Mouse (Mus musculus) testis, postnatal 14 days (tissue): ENCODE data around the gene 6030468B19Rik.
"Not testable (repeated sequence)": the region's sequence is repeated elsewhere in the genome, so short reads cannot be mapped to it uniquely, and the experiment has no call there.

Experiments used
- DNase-seq: peaks from one replicate; pipeline ENCODE4 v3.0.0; 2021; ENCODE audit warnings: low spot score

6030468B19Rik gene

DNA sequence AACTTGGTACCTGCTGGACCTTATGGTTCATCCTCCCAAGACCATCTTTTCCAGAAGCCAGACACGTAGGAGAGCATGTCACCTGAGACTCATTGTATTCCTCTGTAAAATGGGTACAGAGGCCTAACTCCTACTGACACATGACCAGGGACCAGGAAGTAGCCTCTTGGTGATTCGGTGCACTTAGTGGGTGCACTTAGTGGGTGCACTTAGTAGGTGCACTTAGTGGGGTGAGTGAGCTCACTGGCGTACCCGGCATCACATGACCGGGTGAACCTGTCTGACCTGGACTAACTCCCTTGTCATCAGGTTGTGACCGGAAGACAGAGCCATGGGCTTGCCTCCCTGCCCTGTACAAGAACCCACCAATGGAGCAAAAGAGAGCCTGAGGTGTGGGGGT lies 9.3 kb downstream of the 6030468B19Rik start:
- no peak for DNase-seq

DNA sequence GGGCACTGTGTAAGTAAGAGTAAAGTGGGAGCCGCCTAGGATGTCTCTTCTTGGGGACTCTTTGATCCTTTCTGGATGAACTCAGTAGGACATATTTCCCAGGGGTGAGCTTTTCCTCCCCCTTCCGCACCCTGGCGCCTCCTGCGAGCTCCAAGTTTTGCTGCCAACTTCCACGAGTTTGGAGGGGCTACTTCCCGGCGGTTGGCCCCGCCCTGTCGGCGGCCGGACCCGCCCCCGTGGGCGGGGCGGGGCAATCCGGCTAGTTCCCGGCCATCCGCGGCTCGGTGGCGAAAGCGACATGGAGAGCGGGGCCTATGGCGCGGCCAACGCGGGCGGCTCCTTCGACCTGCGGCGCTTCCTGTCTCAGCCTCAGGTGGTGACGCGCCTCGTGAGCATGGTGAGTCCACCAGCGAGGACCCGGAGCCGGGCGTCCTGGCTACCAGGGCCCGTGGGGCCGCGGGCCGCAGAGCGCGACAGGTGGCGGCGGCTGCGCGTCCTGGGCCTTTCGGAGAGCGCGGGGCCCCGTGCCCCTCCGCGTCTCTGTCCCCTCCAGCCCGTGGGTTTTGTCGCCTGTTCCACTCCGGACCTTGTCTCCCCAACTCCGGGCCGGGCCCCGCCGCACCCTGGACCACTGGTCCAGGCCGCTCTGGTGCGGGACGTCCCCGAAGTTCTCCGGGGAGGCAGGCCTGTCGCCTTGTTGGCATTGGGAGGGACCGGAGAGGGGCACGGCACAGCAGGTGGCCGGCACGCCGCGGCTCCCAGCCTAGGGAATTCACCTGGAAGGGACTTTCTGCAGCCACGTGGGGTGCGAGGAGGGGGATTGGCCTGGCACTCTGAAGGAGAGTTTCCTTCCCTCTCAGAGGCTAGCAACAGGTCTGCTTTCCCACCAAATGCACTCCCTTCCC lies 12.2 kb downstream of the 6030468B19Rik start, which contains the start of the genes Gm20708 and Syngr2:
Gene Gm20708 (plus strand): TSS at position 262 of the 905 bp plus-strand sequence.
Gene Syngr2 (plus strand): TSS at position 262 of the 905 bp plus-strand sequence.
- peak; percentile 62 for DNase-seq

DNA sequence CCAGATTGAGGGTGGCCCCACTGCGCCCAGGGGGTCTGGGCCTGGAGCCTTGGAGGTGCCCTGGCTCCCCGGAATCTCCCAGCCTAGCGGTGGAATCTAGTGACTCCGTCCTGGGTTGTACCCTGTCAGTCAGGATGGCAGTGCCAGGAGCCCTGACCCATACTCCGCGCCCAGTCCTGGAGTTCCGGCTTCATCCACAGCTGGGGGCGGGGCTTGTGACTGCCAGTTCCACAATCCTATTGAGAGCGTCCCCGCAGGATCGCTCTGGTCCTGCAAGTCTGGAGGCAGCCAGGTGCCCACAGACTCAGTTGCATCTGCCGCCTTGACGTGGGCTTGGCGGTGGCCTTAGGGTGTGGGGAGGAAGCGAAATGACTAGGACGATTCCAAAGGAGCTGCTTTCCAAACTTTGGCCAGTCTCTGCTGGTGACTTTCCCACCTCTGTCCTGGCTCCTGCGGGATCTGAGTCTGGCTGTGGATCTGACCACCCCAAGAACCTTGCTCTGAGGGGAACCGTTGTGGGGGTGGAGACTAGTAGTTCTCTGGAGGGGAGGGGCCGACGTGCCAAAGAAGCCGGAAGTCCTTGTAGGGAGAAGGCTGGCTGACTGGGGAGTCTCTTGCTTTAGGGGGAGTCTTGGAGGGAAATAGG lies 13.1 kb downstream of the 6030468B19Rik start:
- DNase-seq = peak; percentile 81

DNA sequence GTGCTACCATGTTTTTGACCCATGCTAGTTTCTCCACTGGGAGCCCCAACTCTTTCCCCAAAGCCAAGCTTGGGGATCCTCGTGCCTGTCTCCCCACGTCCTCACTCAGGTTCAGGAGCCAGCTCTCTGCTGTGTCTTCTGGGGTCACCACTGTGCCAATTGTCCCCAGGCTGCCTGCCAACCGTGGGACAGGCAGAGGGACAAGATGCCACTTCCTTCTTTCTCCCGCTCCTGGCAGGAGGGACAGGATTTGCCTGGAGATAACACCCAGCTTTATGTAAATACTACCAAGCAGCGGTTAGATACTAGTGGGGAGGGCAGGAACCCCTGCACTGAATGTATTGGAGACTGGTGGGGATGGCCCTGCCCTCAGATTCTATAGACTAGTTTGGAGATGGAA lies 16.4 kb downstream of the 6030468B19Rik start:
- no peak for DNase-seq

DNA sequence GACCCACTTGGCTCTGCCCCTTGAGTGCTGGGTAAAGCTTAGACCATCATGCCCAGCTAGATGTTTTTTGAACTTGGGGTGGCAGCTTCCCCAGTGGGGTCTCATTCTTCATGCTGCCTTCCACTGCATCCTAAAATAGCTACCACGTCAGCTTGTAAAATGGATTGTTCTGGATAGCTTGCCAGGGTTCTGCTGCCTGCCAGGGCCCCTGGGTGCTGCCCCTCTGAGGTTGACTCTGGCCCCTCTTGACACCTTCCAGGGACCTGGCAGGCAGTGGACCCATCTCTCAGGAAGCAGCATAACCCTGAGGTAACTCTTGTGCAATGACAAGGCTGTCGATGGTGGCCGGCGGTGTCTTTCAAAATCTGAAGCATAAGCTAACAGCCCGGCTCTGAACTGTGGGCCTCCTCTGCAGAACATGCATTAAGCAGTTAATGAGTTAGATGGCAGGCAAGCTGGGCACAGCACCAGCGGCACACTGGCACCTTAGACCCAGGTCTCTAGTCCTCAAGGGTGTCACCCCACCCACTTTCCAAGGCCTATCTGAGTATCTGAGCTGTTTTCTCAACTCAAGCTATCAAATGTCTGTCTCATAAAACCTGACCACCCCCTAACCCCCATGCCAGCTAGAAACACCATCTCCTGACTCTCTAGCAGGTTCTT lies 17.4 kb downstream of the 6030468B19Rik start:
- DNase-seq = no peak

DNA sequence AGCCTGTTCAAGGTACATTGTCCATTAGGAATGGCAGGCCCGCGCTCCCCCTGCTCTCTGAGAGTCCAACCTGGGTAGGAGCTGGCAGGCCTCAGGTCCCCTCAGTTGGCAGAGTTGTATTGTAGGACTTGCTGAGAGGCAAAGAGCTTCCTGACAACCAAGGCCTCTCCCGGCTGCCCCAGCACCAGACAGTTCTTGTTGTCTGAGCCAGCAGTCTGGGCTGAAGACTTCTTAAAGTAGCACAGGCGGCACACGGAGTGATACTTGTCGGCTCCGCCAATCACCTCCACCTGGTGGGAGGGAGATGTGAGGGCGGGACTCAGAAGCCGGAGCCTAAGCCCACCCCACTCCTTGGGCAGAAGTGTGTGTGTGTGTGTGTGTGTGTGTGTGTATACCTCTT lies 18.4 kb downstream of the 6030468B19Rik start:
- not testable (repeated sequence) for DNase-seq

DNA sequence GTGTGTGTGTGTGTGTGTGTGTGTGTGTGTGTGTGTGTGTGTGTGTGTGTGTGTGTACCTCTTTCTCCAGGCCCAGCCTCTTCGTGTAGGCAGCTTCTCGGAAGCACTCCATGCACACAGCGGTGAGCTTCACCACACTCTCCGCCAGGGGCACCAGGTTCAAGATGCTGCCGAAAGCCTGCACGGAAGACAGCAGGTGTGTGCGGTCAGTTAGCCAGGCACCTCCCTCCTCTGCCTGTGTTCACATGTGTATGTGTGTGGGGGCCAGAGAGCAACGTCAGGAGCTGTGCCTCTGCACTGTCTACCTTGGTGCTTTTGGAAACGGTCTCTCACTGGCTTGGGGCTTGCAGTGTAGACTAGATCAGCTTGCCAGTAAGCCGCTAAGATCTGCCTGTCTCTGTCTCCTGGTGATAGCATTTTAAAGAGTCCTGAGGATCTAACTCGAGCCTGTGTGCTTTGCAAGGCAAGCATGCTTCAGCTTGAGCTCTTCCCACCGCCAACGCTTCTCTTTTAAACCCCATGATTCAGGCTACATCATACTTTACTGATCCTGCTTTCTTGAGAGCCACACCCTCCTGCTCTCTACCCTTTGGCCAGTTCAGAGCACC lies 19.0 kb downstream of the 6030468B19Rik start:
- no peak for DNase-seq

DNA sequence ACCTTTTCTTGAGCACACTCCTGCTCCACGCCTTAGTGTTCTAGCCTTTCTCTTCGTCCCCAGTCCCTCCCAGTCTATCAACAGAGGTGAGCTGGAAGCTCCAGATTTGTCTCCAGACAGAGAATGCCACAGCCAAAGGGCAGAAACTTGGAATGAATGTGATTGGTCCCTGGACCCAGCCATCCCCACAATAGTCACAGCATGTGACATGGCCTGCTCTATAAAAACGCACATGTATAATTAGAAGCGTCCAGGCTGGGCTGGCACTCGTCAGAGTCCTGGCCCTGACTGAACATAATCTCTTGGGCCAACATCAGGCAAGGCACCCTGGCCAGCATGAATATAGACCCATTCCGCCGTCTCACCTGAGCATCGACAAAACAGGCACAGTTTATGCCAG lies 21.6 kb downstream of the 6030468B19Rik start:
- DNase-seq = no peak

DNA sequence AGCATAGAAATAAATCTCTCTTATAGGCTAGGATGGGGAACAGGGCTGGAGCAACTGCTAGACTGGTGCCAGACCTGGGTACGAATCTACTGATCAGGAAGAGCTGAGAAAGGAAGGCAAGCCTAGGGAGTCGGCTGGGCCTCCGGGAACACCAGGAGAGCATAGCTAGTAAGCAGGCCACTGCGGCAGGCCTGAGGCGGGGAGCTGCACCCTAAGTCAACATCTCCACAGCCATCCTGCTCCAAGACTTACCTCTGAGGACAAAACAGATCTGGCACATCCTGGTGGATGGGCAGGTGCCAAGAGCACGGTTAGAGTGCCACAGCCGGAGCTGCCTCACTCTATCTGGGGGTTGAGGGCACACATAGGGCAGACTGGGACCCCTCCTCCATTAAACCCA lies 22.7 kb downstream of the 6030468B19Rik start:
- no peak for DNase-seq

DNA sequence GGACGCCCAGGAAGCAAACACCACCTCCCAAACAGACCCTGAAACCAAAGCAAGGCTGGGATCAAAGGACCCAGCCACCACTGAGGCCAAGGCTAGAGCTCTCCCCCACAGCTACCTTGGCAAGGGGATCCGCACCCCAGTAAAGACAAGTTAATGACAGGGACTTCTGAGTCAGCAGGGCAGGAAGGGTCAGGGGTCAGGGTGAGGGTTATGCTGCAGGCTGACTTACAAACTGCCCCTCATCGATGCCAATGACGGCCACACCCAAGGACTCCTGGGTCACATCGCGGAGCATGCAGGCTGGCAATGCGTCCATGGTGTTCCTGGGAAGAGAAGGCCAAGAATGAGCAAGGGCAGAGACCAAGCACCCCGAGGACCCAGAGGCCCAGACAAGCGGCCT lies 24.4 kb downstream of the 6030468B19Rik start:
- no peak for DNase-seq

DNA sequence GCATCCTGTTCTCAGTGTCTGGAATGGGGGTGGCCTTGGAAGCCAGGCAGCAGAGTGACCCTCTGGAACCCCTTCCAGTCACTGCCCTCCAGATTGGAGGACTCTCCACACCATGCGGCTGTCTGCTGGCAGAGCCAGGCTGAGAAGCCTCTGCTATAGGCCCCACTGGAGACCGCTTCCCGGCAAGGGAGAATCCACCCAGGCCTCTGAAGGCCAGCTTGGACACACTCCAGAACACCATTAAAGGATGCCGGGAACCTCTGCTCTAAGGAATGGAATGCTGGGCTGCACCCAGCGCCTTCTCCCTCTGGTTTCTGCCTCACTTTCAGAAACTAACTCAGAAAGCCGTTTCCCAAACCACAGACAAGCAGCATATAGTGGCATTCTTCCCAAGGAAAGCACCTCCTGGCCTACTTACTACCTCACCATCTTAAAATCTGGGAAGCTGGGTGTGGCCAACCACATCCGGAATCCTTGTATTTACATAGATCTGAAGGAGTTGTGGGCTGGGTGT lies 25.3 kb downstream of the 6030468B19Rik start:
- no peak for DNase-seq

DNA sequence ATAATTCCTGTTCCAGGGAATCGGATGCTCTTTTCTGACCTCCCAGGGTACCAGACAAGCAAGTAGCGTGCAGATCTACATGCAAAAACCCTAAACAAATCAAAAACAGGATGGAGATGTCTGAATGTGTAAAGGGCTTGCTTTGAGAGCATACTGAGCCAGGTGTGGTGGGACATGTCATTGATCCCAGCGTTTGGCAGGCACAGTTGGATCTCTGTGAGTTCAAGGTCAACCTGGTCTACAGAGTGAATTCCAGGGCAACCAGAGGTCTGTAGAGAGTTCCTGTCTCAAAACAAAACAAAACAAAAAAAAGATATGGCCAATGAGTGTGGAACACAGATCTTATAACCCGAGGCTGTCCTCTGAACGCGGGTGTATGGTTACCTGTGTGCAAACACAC lies 26.0 kb downstream of the 6030468B19Rik start:
- no peak for DNase-seq

DNA sequence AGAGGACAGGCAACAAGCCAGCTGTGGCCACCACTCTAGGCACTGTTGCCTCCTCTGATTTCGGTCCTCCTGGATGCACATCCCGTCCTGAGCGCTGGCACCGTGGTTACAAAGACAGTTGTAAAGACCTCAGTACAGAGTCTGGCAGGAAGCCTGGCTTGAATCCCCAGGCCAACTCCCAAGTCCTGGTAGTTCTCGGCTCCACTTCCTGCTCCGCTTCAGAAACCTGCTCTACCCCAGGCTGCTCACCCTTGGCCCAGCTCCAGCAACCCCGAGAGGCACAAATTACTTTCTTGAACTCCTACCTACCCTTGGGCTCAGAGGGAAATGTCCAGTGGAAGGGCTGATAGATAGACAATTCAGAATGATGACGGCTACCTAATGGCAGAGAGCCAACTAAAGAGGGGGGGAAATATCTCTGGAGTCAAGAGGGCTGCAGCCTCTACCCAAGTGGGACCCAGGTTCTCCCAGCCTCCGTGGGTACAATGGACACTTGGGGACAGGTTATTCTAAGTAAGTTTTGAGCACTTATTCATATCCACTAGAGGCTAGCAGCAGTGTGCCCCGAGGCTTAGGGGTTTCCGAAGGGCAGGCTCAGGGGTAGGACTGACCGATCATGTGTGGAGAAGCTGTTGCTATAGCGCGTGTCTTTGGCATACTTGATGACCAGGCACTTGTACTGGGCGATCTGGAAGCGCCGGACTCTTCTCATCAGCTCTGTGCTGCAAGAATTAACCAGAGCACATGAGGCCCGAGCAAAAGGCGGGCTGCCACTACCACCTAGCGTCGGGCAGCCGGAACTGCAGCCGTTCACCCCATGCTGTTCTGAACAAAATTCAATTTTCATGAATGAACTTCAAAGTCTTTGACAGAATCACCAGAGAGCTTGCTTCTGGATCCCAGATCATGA lies 26.9 kb downstream of the 6030468B19Rik start:
- peak; percentile 70 for DNase-seq

DNA sequence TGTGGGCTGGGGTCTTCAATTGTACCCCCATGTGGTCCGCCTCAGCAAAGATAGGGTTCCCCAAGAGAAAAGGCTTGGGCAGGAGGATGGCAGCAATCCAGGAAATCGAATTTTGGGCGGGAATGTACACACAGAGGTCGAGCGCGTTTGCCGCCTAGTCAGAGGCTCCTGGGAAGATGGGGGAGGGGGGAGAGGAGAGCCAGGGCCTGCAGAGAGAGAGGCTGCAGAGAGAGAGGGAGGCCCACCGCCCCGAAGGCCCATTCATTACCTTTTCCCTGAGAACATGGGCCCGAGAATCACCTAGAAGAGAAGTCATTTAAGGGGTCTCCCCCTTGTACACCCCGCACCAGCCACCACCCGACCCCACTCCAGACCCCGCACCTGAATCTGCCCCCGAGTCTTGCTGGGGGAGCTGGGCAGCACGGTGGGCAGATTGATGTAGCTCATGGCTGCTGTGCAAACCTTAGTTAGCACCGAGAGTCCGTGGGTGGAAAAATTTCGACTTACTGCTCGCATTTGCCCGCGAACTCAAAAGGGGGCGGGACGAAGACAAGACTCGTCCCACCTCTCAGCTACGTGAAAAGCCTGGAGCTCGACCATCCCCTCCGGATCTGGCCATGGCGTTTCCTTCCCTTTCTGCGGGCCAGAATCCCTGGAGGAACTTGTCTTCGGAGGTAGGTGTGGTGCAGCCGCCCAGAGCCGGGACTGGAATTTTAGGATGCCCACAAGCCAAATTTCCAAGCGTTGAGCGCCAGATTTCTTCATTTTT lies 28.1 kb downstream of the 6030468B19Rik start, which contains the start of the genes Afmid and Tk1:
Gene Afmid (plus strand): TSS at position 592 of the 769 bp plus-strand sequence.
Gene Tk1 (minus strand): TSS at position 760 of the 769 bp plus-strand sequence.
- peak; percentile 84 for DNase-seq

DNA sequence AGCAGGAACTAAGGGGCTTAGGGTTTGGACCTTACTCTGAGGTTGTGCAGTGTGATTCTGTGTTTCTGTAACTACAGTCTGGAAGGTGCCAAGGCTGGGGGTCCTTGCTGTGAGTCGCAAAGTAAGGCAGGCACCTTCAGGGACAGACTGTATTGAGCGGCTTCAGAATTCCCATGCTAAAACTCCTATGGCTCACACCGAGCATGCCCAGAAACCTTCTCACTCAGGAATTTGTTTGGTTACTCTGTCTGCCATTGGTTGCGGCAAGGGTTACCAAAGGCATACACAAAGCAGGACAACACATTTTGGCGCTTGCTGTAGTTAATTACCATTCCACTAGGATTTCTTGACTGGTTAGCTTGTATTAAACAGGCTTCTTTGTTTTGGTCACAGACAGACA lies 28.7 kb downstream of the 6030468B19Rik start:
- DNase-seq = no peak

DNA sequence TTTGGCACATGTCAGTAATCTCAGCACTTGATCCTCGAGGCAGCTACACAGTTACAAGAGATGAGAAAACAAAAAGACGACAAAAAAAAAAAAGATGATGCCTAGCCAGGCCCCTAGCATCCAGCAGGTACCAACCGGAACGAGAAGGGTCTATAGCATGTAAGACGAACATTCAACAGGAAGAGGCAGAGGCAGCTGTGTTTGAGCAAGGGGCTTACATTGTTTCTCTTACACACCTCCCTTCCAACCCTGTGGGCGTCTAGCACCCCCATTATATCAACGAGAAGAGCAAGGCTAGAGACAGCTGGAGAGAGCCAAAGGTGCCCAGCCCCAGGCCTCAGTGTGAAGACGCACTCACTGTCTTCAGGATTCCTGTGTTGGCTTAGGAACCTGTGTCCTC lies 29.5 kb downstream of the 6030468B19Rik start:
- no peak for DNase-seq

DNA sequence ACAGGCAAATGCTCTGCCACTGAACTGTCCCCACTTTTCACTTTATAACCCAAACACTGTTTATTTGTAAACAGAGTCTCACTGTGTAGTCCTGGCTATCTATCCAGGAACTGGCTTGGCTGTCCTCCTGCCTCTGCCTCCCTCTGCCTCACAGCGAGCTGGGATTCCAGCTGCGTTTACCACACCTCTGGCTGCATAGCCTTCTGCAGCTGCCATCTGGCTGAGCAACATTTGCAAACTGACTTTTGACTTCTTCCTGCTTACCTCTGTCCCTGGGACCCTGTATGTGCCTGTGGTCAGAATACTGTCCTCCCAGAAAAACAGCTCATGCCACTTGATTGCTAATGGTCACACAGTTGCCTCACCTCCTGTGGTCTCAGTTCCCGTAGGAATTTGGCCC lies 29.9 kb downstream of the 6030468B19Rik start:
- DNase-seq = no peak

DNA sequence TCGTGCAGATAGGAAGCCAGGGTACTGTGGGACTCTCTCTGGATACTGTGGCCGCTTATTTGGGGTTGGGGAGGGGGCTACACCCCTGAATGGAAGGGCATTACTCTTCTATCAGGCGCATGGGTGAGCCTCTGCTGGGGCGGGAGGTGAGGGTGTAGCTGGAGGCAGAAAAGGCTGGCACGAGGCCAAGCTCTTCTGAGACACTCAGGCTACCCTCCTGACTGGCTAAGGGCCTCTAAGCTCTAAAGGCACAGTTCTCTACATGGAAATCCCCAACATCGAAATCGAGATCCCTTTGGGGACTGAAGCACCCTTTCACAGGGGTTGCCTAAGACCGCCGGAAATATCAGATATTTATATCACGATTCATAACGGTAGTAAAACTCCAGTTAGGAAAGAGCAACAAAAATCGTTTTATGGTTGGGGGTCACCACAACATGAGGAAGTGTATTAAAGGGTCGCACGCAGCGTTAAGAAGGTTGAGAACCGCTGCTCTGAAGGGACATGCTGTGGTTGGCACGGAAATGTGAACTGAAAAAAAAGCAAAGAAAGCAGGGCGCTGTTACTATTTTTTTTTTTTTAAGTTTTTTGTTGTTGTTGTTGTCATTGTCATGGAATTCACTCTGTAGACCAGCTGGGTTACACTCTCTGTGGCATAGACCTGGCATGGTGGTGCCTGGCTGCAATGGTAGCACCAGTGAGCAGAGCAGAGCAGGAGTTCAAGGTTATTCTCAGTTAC lies 30.9 kb downstream of the 6030468B19Rik start:
- DNase-seq = no peak

DNA sequence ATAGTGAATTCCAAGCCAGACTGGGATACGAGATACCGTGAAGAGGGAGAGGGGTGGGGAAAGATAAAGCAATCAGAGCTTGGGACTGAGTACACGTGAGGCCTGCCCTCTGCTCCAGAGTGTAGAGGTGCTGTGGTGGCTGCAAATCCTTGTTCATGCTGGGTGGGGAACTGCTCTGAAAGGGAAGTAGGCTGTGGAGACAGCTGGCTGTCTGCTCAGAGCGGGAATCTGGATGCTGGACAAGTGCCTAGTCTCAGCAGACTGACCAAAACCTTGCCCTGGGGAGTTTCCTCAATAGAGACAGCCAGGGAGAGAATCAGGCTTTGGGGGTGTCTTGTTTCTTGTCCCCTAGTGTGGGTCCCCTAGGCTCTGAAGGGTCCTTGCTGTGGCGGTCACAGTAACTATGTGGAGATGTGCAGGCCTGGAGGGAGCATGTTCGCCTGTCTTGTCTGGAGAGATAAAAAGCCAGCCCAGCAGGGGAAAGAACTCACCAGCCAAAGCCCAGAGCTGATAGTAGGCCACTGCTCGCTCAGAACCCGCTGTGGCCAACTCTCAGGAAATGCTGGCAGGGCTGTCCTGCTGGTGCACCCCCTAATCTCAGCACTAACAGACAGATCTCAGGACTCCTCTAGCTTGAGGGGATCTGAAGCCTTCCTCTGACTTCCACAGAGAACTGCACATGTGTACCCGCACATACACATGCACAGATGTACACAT lies 31.6 kb downstream of the 6030468B19Rik start:
- peak; percentile 47 for DNase-seq
